Mouse (Mus musculus) lung, postnatal 10 days (tissue): ENCODE results near the gene Zc2hc1c.

Experiments used
- DNase-seq: peaks from one replicate; pipeline ENCODE4 v3.0.0; 2021

Gene Zc2hc1c

GRCm38 (mm10) chr12:85342310-85342709, 53.9 kb downstream of the Zc2hc1c start:
- no peak for DNase-seq

GRCm38 (mm10) chr12:85344252-85344651, 55.9 kb downstream of the Zc2hc1c start:
- DNase-seq, result no peak

DNA sequence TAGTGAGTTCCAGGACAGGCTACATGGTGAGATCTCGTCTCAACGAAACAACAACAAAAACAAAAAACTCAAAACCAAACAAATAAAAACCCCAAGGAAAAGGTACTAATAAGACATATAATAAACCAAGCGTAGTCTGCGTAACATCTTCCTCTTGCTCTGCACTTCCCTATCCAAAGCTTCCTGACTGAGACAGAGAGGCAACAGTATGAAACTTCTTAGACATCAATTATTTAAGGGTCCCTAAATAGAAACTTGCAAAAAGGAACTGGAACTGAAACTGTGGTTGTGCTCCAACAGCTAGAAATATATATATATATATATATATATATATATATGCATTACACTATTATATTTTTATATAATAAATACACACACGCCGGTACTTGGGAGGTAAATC, 57.2 kb downstream of the Zc2hc1c start:
- no peak for DNase-seq

GRCm38 (mm10) chr12:85346374-85346773, 58.0 kb downstream of the Zc2hc1c start:
- DNase-seq, result peak; percentile 83

DNA sequence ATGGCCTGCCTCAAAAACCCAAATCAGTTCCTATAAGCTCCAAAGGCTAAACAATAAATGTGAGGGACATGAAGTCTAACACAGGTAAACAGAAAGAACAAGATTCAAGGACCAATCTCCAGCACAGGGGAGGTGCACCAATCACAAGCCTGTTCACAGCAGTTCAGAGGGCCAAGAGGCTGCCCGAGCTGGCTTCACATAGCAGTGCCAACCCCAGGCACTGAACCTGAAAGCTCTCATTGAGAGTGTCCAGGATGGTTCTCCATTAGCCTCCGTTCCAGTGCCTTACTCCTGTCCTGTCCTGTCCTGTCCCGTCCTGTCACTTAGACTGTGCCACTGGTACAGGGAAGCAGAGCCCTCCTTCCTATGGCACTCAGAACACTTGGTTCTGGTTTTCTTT, 58.8 kb downstream of the Zc2hc1c start:
- DNase-seq, result no peak

GRCm38 (mm10) chr12:85348338-85348737, 59.9 kb downstream of the Zc2hc1c start:
- DNase-seq, result peak; percentile 18
